Mouse (Mus musculus) cerebellum, postnatal 14 days (tissue): ENCODE results near the gene Fam151a.
"Not testable (repeated sequence)": the region's sequence is repeated elsewhere in the genome, so short reads cannot be mapped to it uniquely, and the experiment has no call there.

ENCODE experiments used
- DNase-seq, 2 experiments: peaks; one replicate each; pipeline ENCODE4 v3.0.0; 2021; ENCODE audit warnings: mixed read lengths in 2 of 2

Fam151a gene

GRCm38 (mm10) chr4:106733636-106734035, at the start of gene Fam151a:
Gene Fam151a, plus strand, starts transcription at chr4:106733889.
- DNase-seq = no peak

GRCm38 (mm10) chr4:106688636-106689296, 44.9 kb upstream of the Fam151a start:
- no peak for DNase-seq

GRCm38 (mm10) chr4:106693841-106694430, 39.8 kb upstream of the Fam151a start:
- DNase-seq = no peak

- peak in 1 of 2 experiments; percentile 68 for DNase-seq
Measured at GRCm38 (mm10) chr4:106699989-106700388, 33.7 kb upstream of the Fam151a start.

- DNase-seq = no peak
Measured at GRCm38 (mm10) chr4:106700798-106701197, 32.9 kb upstream of the Fam151a start.

- DNase-seq = peak; percentile 46 to 51
Measured at GRCm38 (mm10) chr4:106703956-106704355, 29.7 kb upstream of the Fam151a start.

- peak; percentile 73 to 80 for DNase-seq
Measured at GRCm38 (mm10) chr4:106704416-106704815, 29.3 kb upstream of the Fam151a start.

GRCm38 (mm10) chr4:106705096-106705665, 28.5 kb upstream of the Fam151a start:
- peak; percentile 38 to 40 for DNase-seq

- no peak for DNase-seq
Measured at GRCm38 (mm10) chr4:106707957-106708356, 25.7 kb upstream of the Fam151a start.

GRCm38 (mm10) chr4:106708408-106708807, 25.3 kb upstream of the Fam151a start:
- peak; percentile 95 to 97 for DNase-seq

- no peak for DNase-seq
Measured at GRCm38 (mm10) chr4:106713622-106714021, 20.1 kb upstream of the Fam151a start.

- peak; percentile 77 to 81 for DNase-seq
Measured at GRCm38 (mm10) chr4:106720631-106721030, 13.1 kb upstream of the Fam151a start.

GRCm38 (mm10) chr4:106730814-106731213, 2.9 kb upstream of the Fam151a start, which contains the start of gene Mroh7:
Gene Mroh7, minus strand, starts transcription at chr4:106730925.
- no peak for DNase-seq

GRCm38 (mm10) chr4:106736884-106737283, 3.2 kb downstream of the Fam151a start:
- not testable (repeated sequence) for DNase-seq

GRCm38 (mm10) chr4:106737904-106738303, 4.2 kb downstream of the Fam151a start:
- DNase-seq = no peak

- no peak for DNase-seq
Measured at GRCm38 (mm10) chr4:106745862-106746261, 12.2 kb downstream of the Fam151a start.

- DNase-seq = peak; percentile 23 to 25
Measured at GRCm38 (mm10) chr4:106747001-106747580, 13.4 kb downstream of the Fam151a start.

GRCm38 (mm10) chr4:106749699-106750098, 16.0 kb downstream of the Fam151a start:
- DNase-seq = peak; percentile 76 to 77

- no peak for DNase-seq
Measured at GRCm38 (mm10) chr4:106751726-106752125, 18.0 kb downstream of the Fam151a start.

GRCm38 (mm10) chr4:106764166-106764565, 30.5 kb downstream of the Fam151a start:
- DNase-seq = no peak

GRCm38 (mm10) chr4:106769306-106769705, 35.6 kb downstream of the Fam151a start:
- DNase-seq = no peak

- DNase-seq = no peak
Measured at GRCm38 (mm10) chr4:106772558-106772957, 38.9 kb downstream of the Fam151a start.

- DNase-seq = not testable (repeated sequence)
Measured at GRCm38 (mm10) chr4:106775767-106776166, 42.1 kb downstream of the Fam151a start.

- peak; percentile 65 to 66 for DNase-seq
Measured at GRCm38 (mm10) chr4:106776998-106777397, 43.3 kb downstream of the Fam151a start.
